Mouse (Mus musculus): ENCODE results near the gene Ppm1n. TPM values are rescaled to one million over a fixed set of nuclear protein-coding genes. Genes with fewer than 3 reads are reported as not detected.

Ppm1n gene
- polyA plus RNA-seq, 1 experiment from 2014 or later = 0.32 TPM

- Histone ChIP-seq H3K36me3 (ENCODE audit: control insufficient read depth, insufficient read depth, low read length) (no peaks in the 10 kb centered on the region), H3K27me3 (replicated peaks; ENCODE audit: control insufficient read depth, insufficient read depth, low read length) (peaks cover 49% of the 10 kb centered on the region), H3K4me1 (ENCODE audit: control insufficient read depth, insufficient read depth, low read length) (peaks cover 23% of the 10 kb centered on the region), H3K9me3 (ENCODE audit: control insufficient read depth, low read length) (no peaks in the 10 kb centered on the region), H3K27ac (ENCODE audit: low read length) (no peak overlapping the region), H3K9ac (ENCODE audit: low read depth, low read length) (peak overlapping the region; percentile 11; the same call in 1 of the 2 replicates), H3K4me2 (ENCODE audit: low read depth, low read length) (peak overlapping the region; percentile 43), H3K4me3 (ENCODE audit: low read length) (peak overlapping the region; percentile 27)
- ATAC-seq = no peak
- WGBS = 2% methylated on average over 16 of the region's 16 CpGs
Measured at GRCm38 (mm10) chr7:19303770-19304169, 23.9 kb upstream of the Ppm1n start.

DNA sequence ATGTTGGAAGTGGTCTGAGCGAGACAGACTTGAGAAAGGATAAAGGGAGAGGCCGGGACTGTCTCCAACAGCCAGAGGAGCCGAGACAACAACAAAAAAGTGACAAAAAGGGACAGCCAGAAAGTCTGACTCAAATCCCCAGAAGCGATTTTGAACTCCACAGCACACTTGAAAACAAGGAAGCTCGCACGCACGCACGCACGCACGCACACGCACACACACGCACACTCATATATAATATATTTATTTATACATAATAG, 23.1 kb upstream of the Ppm1n start:
- H3K4me3 ChIP-seq (ENCODE audit: low read length) = no peak overlapping the region
- H3K36me3 ChIP-seq (ENCODE audit: control insufficient read depth, insufficient read depth, low read length) = no peaks in the 10 kb centered on the region
- no peak overlapping the region for H3K9ac ChIP-seq (ENCODE audit: low read depth, low read length)
- H3K4me2 ChIP-seq (ENCODE audit: low read depth, low read length) = no peak overlapping the region
- WGBS = 78% methylated on average over 12 of the region's 12 CpGs
- H3K9me3 ChIP-seq (ENCODE audit: control insufficient read depth, low read length) = no peaks in the 10 kb centered on the region
- H3K27ac ChIP-seq (ENCODE audit: low read length) = no peak overlapping the region
- peaks cover 49% of the 10 kb centered on the region for H3K27me3 ChIP-seq (replicated peaks; ENCODE audit: control insufficient read depth, insufficient read depth, low read length)
- ATAC-seq = no peak
- H3K4me1 ChIP-seq (ENCODE audit: control insufficient read depth, insufficient read depth, low read length) = peaks cover 23% of the 10 kb centered on the region

- no peaks in the 10 kb centered on the region for H3K36me3 ChIP-seq (ENCODE audit: control insufficient read depth, insufficient read depth, low read length)
- WGBS = 51% methylated on average over 13 of the region's 13 CpGs
- peak overlapping the region; percentile 48; the same call in 1 of the 2 replicates for H3K4me3 ChIP-seq (ENCODE audit: low read length)
- H3K9me3 ChIP-seq (ENCODE audit: control insufficient read depth, low read length) = no peaks in the 10 kb centered on the region
- H3K4me1 ChIP-seq (ENCODE audit: control insufficient read depth, insufficient read depth, low read length) = peaks cover 19% of the 10 kb centered on the region
- peak overlapping the region; percentile 50; the same call in 1 of the 2 replicates for H3K4me2 ChIP-seq (ENCODE audit: low read depth, low read length)
- no peak overlapping the region for H3K27ac ChIP-seq (ENCODE audit: low read length)
- no peak overlapping the region for H3K9ac ChIP-seq (ENCODE audit: low read depth, low read length)
- no peak for ATAC-seq
- peaks cover 49% of the 10 kb centered on the region for H3K27me3 ChIP-seq (replicated peaks; ENCODE audit: control insufficient read depth, insufficient read depth, low read length)
Measured at GRCm38 (mm10) chr7:19302264-19303045, 22.6 kb upstream of the Ppm1n start.

DNA sequence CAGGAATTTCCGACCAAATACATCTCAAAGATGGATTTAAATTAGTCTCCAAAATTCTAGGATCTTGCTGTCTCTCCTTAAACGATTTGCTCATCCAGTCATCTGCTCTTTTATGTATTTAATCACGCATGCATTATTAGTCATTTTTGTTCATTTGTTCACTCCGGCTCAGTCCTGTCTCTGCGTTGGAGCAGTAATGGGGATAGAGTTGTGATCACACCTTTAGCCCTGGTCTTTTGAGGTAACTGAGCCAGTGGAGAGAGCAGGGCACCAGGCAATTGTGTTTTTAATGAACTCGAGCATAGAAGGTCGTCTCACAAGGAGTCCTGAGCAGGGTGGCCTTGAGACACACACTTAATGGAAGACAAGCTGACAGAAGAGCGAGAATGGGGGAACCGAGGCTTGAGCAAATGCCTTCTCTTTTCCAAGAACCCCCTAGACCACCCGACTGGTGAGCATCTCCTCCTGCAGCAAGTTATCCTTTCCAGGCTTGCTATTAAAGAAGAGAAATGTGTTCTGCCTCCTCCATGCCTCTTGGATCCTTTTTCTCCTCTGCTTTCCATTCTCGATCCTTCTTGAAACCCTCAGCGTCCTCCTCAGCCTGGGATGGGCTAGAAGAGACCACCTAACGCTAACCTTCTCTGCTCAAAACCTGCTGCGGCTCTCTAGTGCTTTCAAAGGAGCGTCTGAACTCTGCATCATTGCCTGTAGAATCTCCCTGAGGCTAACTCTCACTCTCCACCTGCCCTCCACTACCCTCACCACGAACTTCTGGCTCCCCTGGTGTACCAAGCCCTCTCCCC, 21.8 kb upstream of the Ppm1n start:
- Histone ChIP-seq H3K4me3 (ENCODE audit: low read length) (peak overlapping the region; percentile 48), H3K9me3 (ENCODE audit: control insufficient read depth, low read length) (no peaks in the 10 kb centered on the region), H3K4me2 (ENCODE audit: low read depth, low read length) (peak overlapping the region; percentile 50), H3K27ac (ENCODE audit: low read length) (no peak overlapping the region), H3K27me3 (replicated peaks; ENCODE audit: control insufficient read depth, insufficient read depth, low read length) (peaks cover 42% of the 10 kb centered on the region), H3K36me3 (ENCODE audit: control insufficient read depth, insufficient read depth, low read length) (no peaks in the 10 kb centered on the region), H3K4me1 (ENCODE audit: control insufficient read depth, insufficient read depth, low read length) (peaks cover 19% of the 10 kb centered on the region), H3K9ac (ENCODE audit: low read depth, low read length) (peak overlapping the region; percentile 42)
- ATAC-seq = no peak
- 8% methylated on average over 16 of the region's 16 CpGs for WGBS

DNA sequence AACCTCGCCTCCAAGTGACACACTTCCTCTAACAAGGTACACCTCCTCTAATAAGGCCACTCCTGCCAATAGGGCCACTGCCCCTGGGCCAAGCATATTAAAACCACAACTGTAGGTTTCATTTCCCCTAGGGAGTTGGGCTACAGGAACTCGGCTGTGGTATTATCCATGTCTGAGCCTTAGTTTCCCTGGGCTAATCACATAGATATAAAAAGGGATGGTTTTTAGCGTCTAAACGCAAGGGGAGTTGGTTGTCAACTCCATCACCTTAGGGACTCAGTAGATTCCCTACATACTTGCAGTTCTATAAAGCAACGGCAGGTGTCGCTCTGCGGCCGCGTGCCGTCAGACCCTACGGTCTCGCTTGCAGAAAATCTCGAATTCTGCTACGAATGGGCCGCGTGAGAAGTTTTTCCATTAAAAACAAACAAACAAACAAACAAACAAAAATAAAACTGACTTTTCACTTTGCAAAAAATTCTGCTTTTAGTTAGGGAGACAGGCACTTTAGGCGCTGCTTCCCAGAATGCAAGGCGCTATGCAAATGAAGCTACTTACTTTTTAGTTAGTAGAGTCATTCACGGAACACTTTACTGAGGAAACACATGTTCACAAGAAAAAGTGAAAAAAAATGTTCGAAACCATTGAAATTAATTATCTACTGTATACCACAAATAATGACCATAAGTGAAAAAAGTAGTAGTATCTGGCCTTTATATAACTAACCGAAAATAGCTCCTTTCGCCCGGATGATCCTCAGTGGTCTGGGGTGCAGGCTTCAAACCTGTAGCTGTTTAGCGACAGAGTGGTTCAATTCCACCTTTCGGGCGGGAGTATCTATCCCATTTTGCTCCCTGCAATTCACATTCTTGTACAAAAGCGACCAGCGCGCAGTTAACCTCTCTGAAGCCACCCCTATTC, 20.9 kb upstream of the Ppm1n start:
- 0 out of 2 replicates have a peak overlapping the region, but pooled peaks have one; percentile 16 for H3K9ac ChIP-seq (ENCODE audit: low read depth, low read length)
- H3K4me2 ChIP-seq (ENCODE audit: low read depth, low read length) = peak overlapping the region; percentile 50

DNA sequence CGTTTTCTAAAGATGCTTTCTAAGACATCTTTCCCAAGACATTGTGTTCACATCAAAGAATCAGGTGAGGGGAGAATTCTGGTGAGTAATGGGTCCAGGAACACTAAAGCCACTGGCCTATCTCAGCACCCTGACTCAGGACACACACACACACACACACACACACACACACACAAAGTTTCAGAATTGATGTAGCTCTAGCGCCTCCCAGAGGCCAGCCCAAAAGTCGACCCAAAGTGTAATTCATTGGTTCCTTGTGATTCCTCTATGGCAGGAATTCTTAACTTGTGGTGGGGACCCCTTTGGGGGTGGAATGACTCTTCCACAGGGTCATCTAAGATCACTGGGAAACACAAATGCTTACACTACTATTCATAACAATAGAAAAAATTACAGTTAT, 19.3 kb upstream of the Ppm1n start:
- H3K27ac ChIP-seq (ENCODE audit: low read length) = no peak overlapping the region
- no peaks in the 10 kb centered on the region for H3K9me3 ChIP-seq (ENCODE audit: control insufficient read depth, low read length)
- peaks cover 20% of the 10 kb centered on the region for H3K27me3 ChIP-seq (replicated peaks; ENCODE audit: control insufficient read depth, insufficient read depth, low read length)
- no peak overlapping the region for H3K4me3 ChIP-seq (ENCODE audit: low read length)
- no peak overlapping the region for H3K9ac ChIP-seq (ENCODE audit: low read depth, low read length)
- H3K36me3 ChIP-seq (ENCODE audit: control insufficient read depth, insufficient read depth, low read length) = no peaks in the 10 kb centered on the region
- peaks cover 15% of the 10 kb centered on the region for H3K4me1 ChIP-seq (ENCODE audit: control insufficient read depth, insufficient read depth, low read length)
- WGBS = 22% methylated on average over 3 of the region's 3 CpGs
- H3K4me2 ChIP-seq (ENCODE audit: low read depth, low read length) = no peak overlapping the region
- no peak for ATAC-seq

More for the DNA sequence above, 20.9 kb upstream of the Ppm1n start:
- peak overlapping the region; percentile 48 for H3K4me3 ChIP-seq (ENCODE audit: low read length)
- peak; percentile 82 for ATAC-seq
- no peaks in the 10 kb centered on the region for H3K9me3 ChIP-seq (ENCODE audit: control insufficient read depth, low read length)
- H3K27me3 ChIP-seq (replicated peaks; ENCODE audit: control insufficient read depth, insufficient read depth, low read length) = peaks cover 33% of the 10 kb centered on the region
- H3K36me3 ChIP-seq (ENCODE audit: control insufficient read depth, insufficient read depth, low read length) = no peaks in the 10 kb centered on the region
- WGBS = under 1% methylated on average over 29 of the region's 29 CpGs
- H3K4me1 ChIP-seq (ENCODE audit: control insufficient read depth, insufficient read depth, low read length) = peaks cover 19% of the 10 kb centered on the region
- no peak overlapping the region for H3K27ac ChIP-seq (ENCODE audit: low read length)

DNA sequence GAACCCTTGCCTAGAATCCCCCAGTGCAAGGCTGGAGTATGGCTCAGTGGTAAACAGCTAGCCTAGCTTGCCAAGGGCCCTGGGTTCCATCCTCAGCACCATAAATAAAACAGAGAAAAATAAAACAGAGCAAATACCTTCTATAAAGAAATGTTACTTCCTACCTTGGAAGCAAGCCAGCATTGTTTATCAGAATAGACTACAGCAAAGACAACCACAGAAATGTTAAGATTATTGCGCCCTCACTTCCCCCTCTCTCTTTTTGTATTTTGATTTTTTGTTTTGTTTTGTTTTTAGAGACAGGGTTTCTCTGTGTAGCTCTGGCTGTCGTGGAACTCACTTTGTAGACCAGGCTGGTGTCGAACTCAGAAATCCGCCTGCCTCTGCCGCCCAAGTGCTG, 17.9 kb upstream of the Ppm1n start:
- 91% methylated on average over 5 of the region's 5 CpGs for WGBS
- Histone ChIP-seq H3K9ac (ENCODE audit: low read depth, low read length) (no peak overlapping the region), H3K4me3 (ENCODE audit: low read length) (no peak overlapping the region), H3K27ac (ENCODE audit: low read length) (no peak overlapping the region), H3K4me2 (ENCODE audit: low read depth, low read length) (no peak overlapping the region), H3K4me1 (ENCODE audit: control insufficient read depth, insufficient read depth, low read length) (peaks cover 8% of the 10 kb centered on the region), H3K36me3 (ENCODE audit: control insufficient read depth, insufficient read depth, low read length) (no peaks in the 10 kb centered on the region), H3K27me3 (replicated peaks; ENCODE audit: control insufficient read depth, insufficient read depth, low read length) (peaks cover 11% of the 10 kb centered on the region), H3K9me3 (ENCODE audit: control insufficient read depth, low read length) (no peaks in the 10 kb centered on the region)
- ATAC-seq = no peak

GRCm38 (mm10) chr7:19297034-19297433, 17.2 kb upstream of the Ppm1n start:
- no peaks in the 10 kb centered on the region for H3K9me3 ChIP-seq (ENCODE audit: control insufficient read depth, low read length)
- 83% methylated on average over 6 of the region's 6 CpGs for WGBS
- H3K4me1 ChIP-seq (ENCODE audit: control insufficient read depth, insufficient read depth, low read length) = peaks cover 8% of the 10 kb centered on the region
- H3K9ac ChIP-seq (ENCODE audit: low read depth, low read length) = no peak overlapping the region
- peaks cover 7% of the 10 kb centered on the region for H3K27me3 ChIP-seq (replicated peaks; ENCODE audit: control insufficient read depth, insufficient read depth, low read length)
- H3K4me2 ChIP-seq (ENCODE audit: low read depth, low read length) = no peak overlapping the region
- no peak overlapping the region for H3K4me3 ChIP-seq (ENCODE audit: low read length)
- ATAC-seq = no peak
- H3K36me3 ChIP-seq (ENCODE audit: control insufficient read depth, insufficient read depth, low read length) = no peaks in the 10 kb centered on the region
- no peak overlapping the region for H3K27ac ChIP-seq (ENCODE audit: low read length)
